8 mouse cellular contexts compared by ENCODE assay signal in genomic region chr9:75231841-75232746, GRCm38 (mm10). TPM values are rescaled to one million over a fixed set of nuclear protein-coding genes. Genes with fewer than 3 reads are reported as not detected.
DNase-seq lines count a peak whose midpoint lies in the region; ATAC-seq lines count a peak whose summit lies in the region.

Gene Myo5c, plus strand, starts transcription at chr9:75232020.

- WGBS in forebrain, embryonic 13.5 days: 3% methylated on average over 48 of the region's 48 CpGs
- 3% methylated on average over 48 of the region's 48 CpGs for WGBS in limb, embryonic 11.5 days
- WGBS in midbrain, embryonic 11.5 days: 2% methylated on average over 48 of the region's 48 CpGs

- DNase-seq in heart, adult 11 months: peak; percentile 97
- DNase-seq in heart, adult 8-10 months (ENCODE audit: low spot score): no peak
- peak; percentile 74 for DNase-seq in limb, embryonic 11.5 days (ENCODE audit: low spot score)
- DNase-seq in midbrain, embryonic 11.5 days (ENCODE audit: low spot score, missing footprints): peak; percentile 93
- DNase-seq in yolk sac, embryonic 10.5 days (ENCODE audit: low spot score): peak; percentile 54
- DNase-seq in right cerebral cortex, postnatal 25 days: no peak

- H3K9ac ChIP-seq in forebrain, embryonic 13.5 days: peak within 1 kb of the TSS; percentile 43; the same call in 1 of the 2 replicates
- peak within 1 kb of the TSS; percentile 37; the same call in 1 of the 2 replicates for H3K9ac ChIP-seq in limb, embryonic 11.5 days (ENCODE audit: low read length)
- peak within 1 kb of the TSS; percentile 51; the same call in 1 of the 2 replicates for H3K9ac ChIP-seq in midbrain, embryonic 11.5 days (ENCODE audit: low read length)

- peak within 1 kb of the TSS; percentile 40 for H3K4me3 ChIP-seq in forebrain, embryonic 13.5 days
- H3K4me3 ChIP-seq in limb, embryonic 11.5 days (ENCODE audit: low read depth, low read length): peak within 1 kb of the TSS; percentile 43
- peak within 1 kb of the TSS; percentile 36 for H3K4me3 ChIP-seq in midbrain, embryonic 11.5 days (ENCODE audit: low read depth, low read length)

- peak within 1 kb of the TSS; percentile 74 for H3K4me2 ChIP-seq in forebrain, embryonic 13.5 days
- H3K4me2 ChIP-seq in limb, embryonic 11.5 days (ENCODE audit: low read depth, severe bottlenecking): peak within 1 kb of the TSS; percentile 88
- H3K4me2 ChIP-seq in midbrain, embryonic 11.5 days: peak within 1 kb of the TSS; percentile 65

- peaks cover 39% of the 10 kb centered on the region for H3K27me3 ChIP-seq in forebrain, embryonic 13.5 days
- peaks cover 28% of the 10 kb centered on the region for H3K27me3 ChIP-seq in limb, embryonic 11.5 days (ENCODE audit: control insufficient read depth, insufficient read depth, low read length)
- peaks cover 22% of the 10 kb centered on the region for H3K27me3 ChIP-seq in midbrain, embryonic 11.5 days (ENCODE audit: control insufficient read depth, insufficient read depth, low read length)

- ATAC-seq in forebrain, embryonic 13.5 days: peak; percentile 61
- ATAC-seq in hematopoietic stem cell, adult 5-6 weeks (replicated peaks in 1 of 2; ENCODE audit: insufficient read depth in 1 of 2, low FRiP score in 2 of 2, low TSS enrichment in 1 of 2, low read depth in 1 of 2, poor library complexity in 2 of 2, severe bottlenecking in 2 of 2): peak; percentile 73 to 79
- ATAC-seq in limb, embryonic 11.5 days (ENCODE audit: insufficient number of reproducible peaks, low FRiP score, low TSS enrichment, low read depth): peak; percentile 42; the same call in 1 of the 2 replicates
- peak; percentile 73 for ATAC-seq in midbrain, embryonic 11.5 days (ENCODE audit: low FRiP score)

- H3K9me3 ChIP-seq in forebrain, embryonic 13.5 days (replicated peaks): no peaks in the 10 kb centered on the region
- H3K9me3 ChIP-seq in limb, embryonic 11.5 days (ENCODE audit: control insufficient read depth, low read length): no peaks in the 10 kb centered on the region
- no peaks in the 10 kb centered on the region for H3K9me3 ChIP-seq in midbrain, embryonic 11.5 days (ENCODE audit: control insufficient read depth, low read length)

- no peaks in the 10 kb centered on the region for H3K36me3 ChIP-seq in forebrain, embryonic 13.5 days (ENCODE audit: poor library complexity, severe bottlenecking)
- H3K36me3 ChIP-seq in limb, embryonic 11.5 days (ENCODE audit: control insufficient read depth, insufficient read depth, low read length): no peaks in the 10 kb centered on the region
- no peaks in the 10 kb centered on the region for H3K36me3 ChIP-seq in midbrain, embryonic 11.5 days (ENCODE audit: control insufficient read depth, insufficient read depth, low read length)

- peaks cover 9% of the 10 kb centered on the region for H3K4me1 ChIP-seq in forebrain, embryonic 13.5 days
- H3K4me1 ChIP-seq in limb, embryonic 11.5 days (ENCODE audit: control insufficient read depth, insufficient read depth, low read length): peaks cover 5% of the 10 kb centered on the region; the same call in 1 of the 2 replicates
- H3K4me1 ChIP-seq in midbrain, embryonic 11.5 days (ENCODE audit: control insufficient read depth, insufficient read depth, low read length): peaks cover 6% of the 10 kb centered on the region

- H3K27ac ChIP-seq in forebrain, embryonic 13.5 days: no peak within 1 kb of the TSS
- no peak within 1 kb of the TSS for H3K27ac ChIP-seq in limb, embryonic 11.5 days (replicated peaks; ENCODE audit: low read depth, low read length)
- no peak within 1 kb of the TSS for H3K27ac ChIP-seq in midbrain, embryonic 11.5 days (ENCODE audit: low read depth, low read length)

RNA-seq across cellular contexts. Expression of gene Myo5c, which starts in this region (rescaled TPM):
- 1 to 10 TPM; 3.8 to 7.2 (median 5.3) TPM for total RNA-seq in heart, adult 8-10 months (2022)
- polyA plus RNA-seq in forebrain, embryonic 13.5 days (2015; fragmentation: Nextera tagmentation; extraction: Ambion mirVana): 0.21 and 0.28 TPM in 2 replicates
- total RNA-seq in hematopoietic stem cell, adult 5-6 weeks (2017): 12.1 and 12.6 TPM in 2 replicates
- polyA plus RNA-seq in limb, embryonic 11.5 days (2014; fragmentation: Nextera tagmentation; extraction: Ambion mirVana): 0.95 and 1.4 TPM in 2 replicates
- 0.40 and 0.56 TPM in 2 replicates for polyA plus RNA-seq in midbrain, embryonic 11.5 days (2014; fragmentation: Nextera tagmentation; extraction: Ambion mirVana)

Comparison
In these comparisons a context has a peak if more than half of its experiments do, and no peak if none do; other contexts are left out.
1. DNase-seq: peak in heart, adult 11 months (single experiment), limb, embryonic 11.5 days (single experiment) and yolk sac, embryonic 10.5 days (single experiment); none in heart, adult 8-10 months (single experiment) and right cerebral cortex, postnatal 25 days (single experiment).
2. Peak in ATAC-seq, H3K4me3 ChIP-seq, H3K9ac ChIP-seq and H3K4me2 ChIP-seq in forebrain, embryonic 13.5 days; RNA of the gene not detected or under 1 TPM.
3. Peak in DNase-seq, ATAC-seq, H3K4me3 ChIP-seq, H3K9ac ChIP-seq and H3K4me2 ChIP-seq in midbrain, embryonic 11.5 days; RNA of the gene not detected or under 1 TPM.
4. Peak in every context shown above with its lines, with median percentiles within 50 percentile points of each other: ATAC-seq, H3K4me2 ChIP-seq, H3K4me3 ChIP-seq and H3K9ac ChIP-seq.